Mouse (Mus musculus): ENCODE results near the gene Usp34. TPM values are rescaled to one million over a fixed set of nuclear protein-coding genes. Genes with fewer than 3 reads are reported as not detected.
A peak's percentile ranks its signal among the peaks of the same experiment; 100 is the strongest.
"Not testable (repeated sequence)": the region's sequence is repeated elsewhere in the genome, so short reads cannot be mapped to it uniquely, and the experiment has no call there.

Usp34 gene
- total RNA-seq, 2 experiments from 2014 or later: 59.1 to 72.1 TPM

GRCm38 (mm10) chr11:23497718-23498509, 191.2 kb downstream of the Usp34 start, which contains the start of gene Ahsa2:
Gene Ahsa2, minus strand, starts transcription at chr11:23498030.
- DNase-seq (ENCODE audit: low spot score in 2 of 2): peak; percentile 92 to 95

- DNase-seq (ENCODE audit: low spot score in 2 of 2): no peak
Measured at GRCm38 (mm10) chr11:23498609-23499008, 191.9 kb downstream of the Usp34 start.

- not testable (repeated sequence) for DNase-seq (ENCODE audit: low spot score in 2 of 2)
Measured at GRCm38 (mm10) chr11:23504801-23505200, 198.1 kb downstream of the Usp34 start.

- not testable (repeated sequence) for DNase-seq (ENCODE audit: low spot score in 2 of 2)
Measured at GRCm38 (mm10) chr11:23514785-23515184, 208.1 kb downstream of the Usp34 start.

- DNase-seq (ENCODE audit: low spot score in 2 of 2): no peak
Measured at GRCm38 (mm10) chr11:23515315-23515714, 208.6 kb downstream of the Usp34 start.

- DNase-seq (ENCODE audit: low spot score in 2 of 2): no peak
Measured at GRCm38 (mm10) chr11:23518981-23519380, 212.3 kb downstream of the Usp34 start.

- DNase-seq (ENCODE audit: low spot score in 2 of 2): no peak
Measured at GRCm38 (mm10) chr11:23520473-23521205, 213.9 kb downstream of the Usp34 start, which contains the start of gene 1700093K21Rik. Gene 1700093K21Rik, minus strand, starts transcription at chr11:23521155.

GRCm38 (mm10) chr11:23537446-23537845, 230.8 kb downstream of the Usp34 start:
- DNase-seq (ENCODE audit: low spot score in 2 of 2): no peak

Small RNAs within 50 kb of the gene (microRNA-seq; reads per million reads assigned to microRNA genes)
- gene Gm47279: not detected

Other genes starting within 250 kb of the Usp34 start
- gene Xpo1, start 50.9 kb upstream of the Usp34 start, total RNA-seq (2021): 10 to 100 TPM; 80.7 to 96.7 TPM
- gene Ahsa2, start 191.1 kb downstream of the Usp34 start, total RNA-seq (2021): 10 to 100 TPM; 35.8 to 43.4 TPM
- not detected for gene 1700093K21Rik, start 214.3 kb downstream of the Usp34 start, total RNA-seq (2021)

Measured in adrenal gland, postnatal 4 days (tissue).